Mouse (Mus musculus) thymus, adult 2 months (tissue): ENCODE data around the gene Ift81. TPM values are rescaled to one million over a fixed set of nuclear protein-coding genes. Genes with fewer than 3 reads are reported as not detected.

Experiments used
- DNase-seq: peaks from one replicate; pipeline ENCODE4 v3.0.0; 2021
- H3K27ac ChIP-seq: fragments of 200-500 bp; 2 replicates; pipeline ENCODE4 v1.5.1; 2012; ENCODE audit warnings: low read length, control low read depth; ENCODE audit not compliant: control insufficient read depth, insufficient read depth
- H3K27me3 ChIP-seq: fragments of 200-500 bp; 2 replicates; pipeline ENCODE4 v1.6.1; 2012; ENCODE audit warnings: mild to moderate bottlenecking, low read length, moderate library complexity, mixed read lengths; ENCODE audit not compliant: control insufficient read depth, insufficient read depth
- H3K36me3 ChIP-seq: fragments of 200-500 bp; 2 replicates; pipeline ENCODE4 v1.6.1; 2012; ENCODE audit warnings: mild to moderate bottlenecking, low read length, moderate library complexity; ENCODE audit not compliant: control insufficient read depth, insufficient read depth
- H3K4me1 ChIP-seq: fragments of 200-500 bp; replicated peaks from 2 replicates; pipeline ENCODE4 v1.6.1; 2012; ENCODE audit warnings: low read length; ENCODE audit not compliant: control insufficient read depth, insufficient read depth
- H3K4me3 ChIP-seq: fragments of 200-500 bp; 2 replicates; pipeline ENCODE4 v1.5.1; 2012; ENCODE audit warnings: mild to moderate bottlenecking, low read length, control low read depth, moderate library complexity; ENCODE audit not compliant: control insufficient read depth, insufficient read depth
- CTCF ChIP-seq: fragments of 200-500 bp; IDR thresholded peaks from 2 replicates; pipeline ENCODE4 v1.5.1; 2012; ENCODE audit warnings: mild to moderate bottlenecking, control low read depth, low read length, moderate library complexity, borderline replicate concordance; ENCODE audit not compliant: control insufficient read depth, poor library complexity, insufficient read depth; ENCODE audit errors: extremely low read depth
- POLR2A ChIP-seq: fragments of 200-500 bp; IDR thresholded peaks from 2 replicates; pipeline ENCODE4 v1.6.1; 2012; ENCODE audit warnings: mild to moderate bottlenecking, low read length, control low read depth, moderate library complexity; ENCODE audit not compliant: control insufficient read depth, poor library complexity, insufficient read depth; ENCODE audit errors: extremely low read depth
- WGBS: fragments of 180-500 bp; shearing (Covaris S2); methylation state at CpG from one replicate; pipeline ENCODE4 v1.1.7; 2018; 5-methylcytosine and 5-hydroxymethylcytosine counted together
- polyA plus RNA-seq: library from polyadenylated mRNA; depleted of rRNA; stranded (reverse); fragments of >200 nt; gene quantifications from 2 replicates; pipeline ENCODE4 v1.2.3, GENCODE M21; 2012

Ift81 gene
- polyA plus RNA-seq, 1 experiment = 1.6 TPM

DNA sequence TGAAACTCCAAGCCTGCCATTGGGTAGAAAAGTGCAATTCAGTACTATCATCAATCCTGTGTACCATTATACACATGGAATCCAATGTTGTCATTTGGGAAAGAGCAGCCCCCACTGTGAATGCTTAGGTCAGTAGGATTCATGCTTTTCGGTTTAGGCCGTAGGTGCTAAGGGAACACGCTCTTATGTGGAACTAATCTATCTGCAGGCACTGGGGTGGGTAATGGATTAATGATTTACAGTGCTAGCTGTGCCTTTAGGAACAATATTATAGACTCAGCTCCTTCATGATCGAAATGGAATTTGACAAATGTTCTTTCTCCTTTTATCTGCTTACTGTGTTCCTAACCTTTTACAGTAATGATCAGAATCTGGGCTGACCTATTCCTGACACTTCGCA lies 30.2 kb downstream of the Ift81 start:
- H3K27ac ChIP-seq = no peak overlapping the region
- DNase-seq = no peak
- no peak for TF ChIP-seq CTCF
- TF ChIP-seq POLR2A = no peak
- 96% methylated on average over 5 of the region's 5 CpGs for WGBS
- no peaks in the 10 kb centered on the region for H3K4me1 ChIP-seq
- no peaks in the 10 kb centered on the region for H3K36me3 ChIP-seq
- H3K27me3 ChIP-seq = no peaks in the 10 kb centered on the region
- H3K4me3 ChIP-seq = no peak overlapping the region

DNA sequence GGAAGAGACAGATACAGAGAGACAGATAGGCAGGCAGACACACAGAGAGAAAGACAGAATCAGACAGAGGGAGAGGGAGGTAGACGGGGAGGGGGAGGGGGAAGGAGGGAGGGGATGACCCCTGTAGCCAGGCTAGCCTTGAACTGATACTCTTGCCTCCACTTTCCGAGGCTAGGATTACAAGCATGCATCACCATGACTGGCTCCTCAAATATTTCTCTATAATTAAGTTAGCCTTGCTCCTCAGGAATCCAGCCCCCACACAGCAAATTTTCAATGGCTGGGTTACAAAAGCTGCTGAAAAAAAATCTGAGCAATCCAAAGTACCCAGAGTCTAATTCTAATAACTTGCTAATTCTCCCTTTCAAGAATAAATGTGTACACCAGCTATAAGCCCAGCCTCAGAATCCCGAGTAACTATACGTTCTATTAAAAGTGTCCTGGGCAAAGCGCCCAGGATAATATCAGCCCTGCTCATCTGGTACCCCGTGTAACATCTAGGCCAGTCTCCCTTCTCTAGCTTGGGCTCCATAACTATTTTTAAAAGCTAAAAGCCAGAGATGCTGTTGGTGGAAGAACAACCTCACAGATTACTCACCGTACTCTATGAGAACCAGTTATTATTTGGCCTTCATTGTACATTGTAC lies 37.5 kb downstream of the Ift81 start:
- no peak for DNase-seq
- no peak overlapping the region for H3K4me3 ChIP-seq
- WGBS = 88% methylated on average over 7 of the region's 7 CpGs
- H3K36me3 ChIP-seq = no peaks in the 10 kb centered on the region
- TF ChIP-seq POLR2A = no peak
- no peak for TF ChIP-seq CTCF
- no peaks in the 10 kb centered on the region for H3K27me3 ChIP-seq
- no peaks in the 10 kb centered on the region for H3K4me1 ChIP-seq
- no peak overlapping the region for H3K27ac ChIP-seq

DNA sequence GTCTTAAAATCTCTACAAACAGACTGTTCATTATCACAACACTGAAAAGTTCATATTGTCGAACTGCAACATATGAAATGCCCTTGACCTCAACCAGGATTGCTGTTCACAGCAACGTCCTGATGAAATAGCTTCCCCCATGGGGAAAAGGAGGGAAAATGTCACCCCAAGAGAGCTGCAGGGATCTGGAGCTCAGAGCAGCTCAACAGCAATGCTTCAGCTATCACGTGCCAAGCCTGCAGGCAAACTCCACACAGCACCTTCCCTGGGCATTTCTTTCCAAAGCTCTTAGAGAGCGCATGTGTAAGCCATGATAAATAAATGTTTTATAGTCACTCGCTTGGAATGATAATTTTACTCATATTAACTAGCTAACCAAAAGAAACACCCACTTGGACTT lies 42.3 kb downstream of the Ift81 start:
- Histone ChIP-seq H3K4me1 (no peaks in the 10 kb centered on the region), H3K27ac (no peak overlapping the region), H3K4me3 (no peak overlapping the region), H3K27me3 (no peaks in the 10 kb centered on the region), H3K36me3 (no peaks in the 10 kb centered on the region)
- DNase-seq = no peak
- WGBS = 96% methylated on average over 5 of the region's 5 CpGs
- TF ChIP-seq POLR2A (no peak), CTCF (no peak)

DNA sequence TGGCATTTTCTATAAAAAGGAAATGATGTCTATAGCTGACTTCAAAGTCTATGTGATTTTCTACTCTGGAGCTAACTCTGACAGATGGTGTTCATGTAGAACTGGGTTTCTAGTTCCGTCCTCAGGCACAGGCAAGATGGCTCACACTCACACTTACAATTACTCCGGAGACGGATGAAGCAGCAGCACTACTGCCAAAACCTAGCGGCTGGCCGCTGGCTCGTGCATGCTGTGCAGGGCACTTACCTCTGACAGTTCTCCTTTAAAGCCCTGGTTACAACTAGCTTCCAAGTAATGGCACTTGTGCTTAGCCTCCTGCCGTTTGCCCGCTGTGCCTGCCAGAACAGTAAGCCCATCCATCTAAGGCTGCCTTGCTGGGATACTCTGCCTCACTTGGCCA lies 47.7 kb downstream of the Ift81 start:
- Histone ChIP-seq H3K27me3 (no peaks in the 10 kb centered on the region), H3K27ac (no peak overlapping the region), H3K4me1 (no peaks in the 10 kb centered on the region), H3K36me3 (no peaks in the 10 kb centered on the region), H3K4me3 (no peak overlapping the region)
- 96% methylated on average over 8 of the region's 8 CpGs for whole genome bisulfite sequencing
- no peak for DNase-seq
- TF ChIP-seq POLR2A = no peak
- TF ChIP-seq CTCF = no peak

DNA sequence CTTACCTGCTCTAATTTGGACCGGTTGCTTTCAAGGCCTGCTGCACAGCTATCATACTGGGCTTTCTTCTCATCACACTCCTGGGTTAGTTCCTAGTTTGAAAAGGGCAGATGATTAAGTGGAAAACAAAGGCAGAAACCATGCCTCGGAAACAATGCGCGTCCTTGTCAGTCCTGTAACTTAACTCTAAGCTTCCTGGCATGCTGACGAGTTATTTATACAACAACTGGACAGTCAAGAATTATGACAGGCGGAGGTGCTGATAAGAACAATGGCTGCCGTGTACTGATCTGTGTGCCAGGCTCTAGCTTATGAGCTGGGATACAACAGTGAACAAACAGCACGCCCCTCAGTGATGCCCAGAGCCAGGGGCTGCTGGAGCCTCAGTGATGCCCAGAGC lies 53.7 kb downstream of the Ift81 start:
- DNase-seq = no peak
- Histone ChIP-seq H3K4me1 (no peaks in the 10 kb centered on the region), H3K4me3 (no peak overlapping the region), H3K36me3 (no peaks in the 10 kb centered on the region), H3K27me3 (no peaks in the 10 kb centered on the region), H3K27ac (no peak overlapping the region)
- TF ChIP-seq CTCF = no peak
- TF ChIP-seq POLR2A = no peak
- WGBS = 93% methylated on average over 8 of the region's 8 CpGs

DNA sequence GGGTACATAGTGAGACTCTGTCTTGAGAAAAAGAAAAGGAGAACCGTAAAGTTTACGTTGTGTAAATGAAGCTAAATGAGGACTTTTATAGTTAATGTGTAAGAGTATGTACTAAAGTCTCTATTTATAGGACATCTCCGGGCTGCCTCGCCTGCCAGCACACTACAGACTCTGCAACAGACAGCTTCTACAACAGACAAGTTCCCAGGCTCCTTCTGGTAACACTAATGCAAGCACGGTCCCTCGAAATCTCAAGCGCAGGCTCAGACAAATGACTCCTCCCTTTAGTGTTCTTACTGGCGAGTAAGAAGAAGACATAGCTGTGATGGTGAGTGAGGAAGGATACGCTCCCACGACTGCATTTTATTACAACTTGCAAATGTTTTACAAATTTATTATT lies 56.2 kb downstream of the Ift81 start:
- TF ChIP-seq CTCF (no peak), POLR2A (no peak)
- DNase-seq = no peak
- H3K4me1 ChIP-seq = no peaks in the 10 kb centered on the region
- 98% methylated on average over 10 of the region's 10 CpGs for WGBS
- H3K27me3 ChIP-seq = no peaks in the 10 kb centered on the region
- H3K36me3 ChIP-seq = no peaks in the 10 kb centered on the region
- H3K27ac ChIP-seq = no peak overlapping the region
- H3K4me3 ChIP-seq = no peak overlapping the region

DNA sequence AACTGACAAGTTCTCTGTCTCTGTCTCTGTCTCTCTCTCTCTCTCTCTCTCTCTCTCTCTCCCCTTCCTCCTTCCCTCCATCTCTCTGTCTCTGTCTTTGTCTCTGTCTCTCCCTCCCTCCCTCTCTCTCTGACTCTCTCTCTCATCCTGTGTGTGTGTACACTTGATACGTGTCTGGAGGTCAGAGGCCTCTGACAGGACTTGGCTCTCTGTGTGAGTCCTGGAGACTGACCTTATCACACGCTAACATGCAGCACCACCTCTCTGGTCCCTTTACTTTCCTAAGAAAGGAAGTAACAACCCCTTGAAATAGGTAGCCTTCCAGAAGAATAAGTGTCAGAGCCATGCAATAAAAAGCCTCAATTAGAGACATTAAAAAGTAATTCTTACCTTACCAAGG lies 59.2 kb downstream of the Ift81 start:
- WGBS = 92% methylated on average over 2 of the region's 2 CpGs
- Histone ChIP-seq H3K4me1 (no peaks in the 10 kb centered on the region), H3K36me3 (no peaks in the 10 kb centered on the region), H3K4me3 (no peak overlapping the region), H3K27me3 (no peaks in the 10 kb centered on the region), H3K27ac (no peak overlapping the region)
- TF ChIP-seq POLR2A = no peak
- no peak for TF ChIP-seq CTCF
- DNase-seq = no peak
